Mouse (Mus musculus) mouse embryonic stem cell (cell line): ENCODE data around the gene Sesn2.
"Not testable (repeated sequence)": the region's sequence is repeated elsewhere in the genome, so short reads cannot be mapped to it uniquely, and the experiment has no call there.

Source experiments
- in situ Hi-C, 2 experiments: fragments of 300-500 bp; cut with MboI; formaldehyde crosslinking; loops; 1 replicate in 1 of 2; 3 replicates in 1 of 2; pipeline ENCODE4 v1.14.3; 2019 to 2020; ENCODE audit warnings: low sequenced_read_pairs in 2 of 2, low pct_unique_long_range_greater_than_20kb in 1 of 2, mixed read lengths in 1 of 2; ENCODE audit not compliant: unreplicated experiment in 1 of 2

Sesn2 gene

GRCm38 (mm10) chr4:132490273-132491010 is 19.9 kb downstream of the Sesn2 start:
- in situ Hi-C loops = no loop called here

GRCm38 (mm10) chr4:132488976-132489375 is 21.3 kb downstream of the Sesn2 start:
- in situ Hi-C loops = no loop called here

GRCm38 (mm10) chr4:132488521-132488920 is 21.8 kb downstream of the Sesn2 start:
- in situ Hi-C loops = no loop called here

GRCm38 (mm10) chr4:132484820-132485219 is 25.5 kb downstream of the Sesn2 start:
- in situ Hi-C loops = no loop called here

- in situ Hi-C loops = no loop called here
These were observed 26.1 kb downstream of the Sesn2 start for GRCm38 (mm10) chr4:132484231-132484630.

GRCm38 (mm10) chr4:132482956-132483608 is 27.2 kb downstream of the Sesn2 start:
- in situ Hi-C loops = no loop called here

GRCm38 (mm10) chr4:132482104-132482503 is 28.2 kb downstream of the Sesn2 start:
- in situ Hi-C loops = not testable (repeated sequence)

GRCm38 (mm10) chr4:132477833-132478232 is 32.5 kb downstream of the Sesn2 start:
- in situ Hi-C loops = no loop called here

GRCm38 (mm10) chr4:132475895-132476878 is 34.1 kb downstream of the Sesn2 start:
- in situ Hi-C loops = no loop called here

- in situ Hi-C loops = no loop called here
These were observed 35.7 kb downstream of the Sesn2 start for GRCm38 (mm10) chr4:132474631-132475030.

GRCm38 (mm10) chr4:132473411-132473810 is 36.9 kb downstream of the Sesn2 start:
- in situ Hi-C loops = no loop called here

GRCm38 (mm10) chr4:132469873-132470272 is 40.4 kb downstream of the Sesn2 start:
- in situ Hi-C loops = no loop called here

GRCm38 (mm10) chr4:132464255-132464613 is 46.1 kb downstream of the Sesn2 start:
- in situ Hi-C loops = no loop called here

- in situ Hi-C loops = no loop called here
These were observed 46.7 kb downstream of the Sesn2 start, which contains the start of gene Med18 for GRCm38 (mm10) chr4:132463430-132464254. Gene Med18, minus strand, starts transcription at chr4:132463921.

GRCm38 (mm10) chr4:132462836-132463235 is 47.5 kb downstream of the Sesn2 start:
- in situ Hi-C loops = no loop called here

GRCm38 (mm10) chr4:132460225-132460624 is 50.1 kb downstream of the Sesn2 start:
- in situ Hi-C loops = no loop called here

GRCm38 (mm10) chr4:132455561-132455960 is 54.7 kb downstream of the Sesn2 start:
- in situ Hi-C loops = no loop called here

- in situ Hi-C loops = no loop called here
These were observed 55.2 kb downstream of the Sesn2 start for GRCm38 (mm10) chr4:132455146-132455545.
